Mouse (Mus musculus): ENCODE results near the gene Clec11a.

DNA sequence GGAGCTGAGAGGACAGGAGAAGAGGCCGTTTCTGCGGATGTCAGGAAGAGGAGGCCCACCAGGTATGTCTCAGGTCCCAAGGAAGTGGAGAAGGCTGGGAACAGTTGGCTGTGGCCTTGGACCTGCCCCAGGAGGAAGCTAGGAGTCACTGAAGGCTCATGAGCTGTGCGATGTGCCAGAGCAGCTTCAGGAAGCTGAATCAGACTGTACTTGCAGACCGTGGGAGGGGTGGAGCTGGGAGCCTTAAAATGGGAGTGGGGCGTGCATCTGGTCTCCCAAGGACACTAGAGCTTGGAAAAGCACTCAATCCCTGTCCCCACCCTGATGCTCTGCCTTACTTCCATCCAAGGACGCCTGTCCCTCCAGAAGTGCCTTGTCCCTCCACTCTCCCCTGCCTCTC, 19.9 kb upstream of the Clec11a start:
- no peak for TF ChIP-seq CTCF (IDR thresholded peaks at IDR 0.05)
- no peak for TF ChIP-seq EP300 (IDR thresholded peaks at IDR 0.05)
